Mouse (Mus musculus) adrenal gland, postnatal 0 days (tissue): Measurements from ENCODE around the gene Krtap19-2. TPM values are rescaled to one million over a fixed set of nuclear protein-coding genes. Genes with fewer than 3 reads are reported as not detected.

ENCODE experiments used
- polyA plus RNA-seq: library from polyadenylated mRNA; unstranded; fragments of >200 nt; fragmentation: Nextera tagmentation; extraction: Ambion mirVana; gene quantifications from 2 replicates; pipeline ENCODE4 v1.2.1, GENCODE M21; 2015

Gene Krtap19-2
- polyA plus RNA-seq = not detected in 2 replicates

GRCm38 (mm10) chr16:88874169-88874568, at the start of gene Krtap19-2:
TSS of gene Krtap19-2 (minus strand) at chr16:88874269.

GRCm38 (mm10) chr16:88896357-88896756, 22.3 kb upstream of the Krtap19-2 start, which contains the start of gene Krtap19-5:
TSS of gene Krtap19-5 (minus strand) at chr16:88896457.

GRCm38 (mm10) chr16:88884989-88885388, 10.9 kb upstream of the Krtap19-2 start, which contains the start of gene Krtap19-4:
TSS of gene Krtap19-4 (minus strand) at chr16:88885089.

GRCm38 (mm10) chr16:88877938-88878337, 3.9 kb upstream of the Krtap19-2 start, which contains the start of gene Krtap19-3:
TSS of gene Krtap19-3 (minus strand) at chr16:88878038.

GRCm38 (mm10) chr16:88869311-88869710, 4.8 kb downstream of the Krtap19-2 start, which contains the start of gene Krtap19-1:
TSS of gene Krtap19-1 (minus strand) at chr16:88869411.

GRCm38 (mm10) chr16:88826095-88826652, 47.9 kb downstream of the Krtap19-2 start, which contains the start of gene Krtap14:
TSS of gene Krtap14 (minus strand) at chr16:88826145.

Other genes with a start within 250 kb of the Krtap19-2 start
- gene 2310079G19Rik, start 246.6 kb downstream of the Krtap19-2 start, polyA plus RNA-seq = not detected in 2 replicates
- gene Krtap26-1, start 226.5 kb downstream of the Krtap19-2 start, polyA plus RNA-seq = not detected in 2 replicates
- not detected in 2 replicates for gene Krtap27-1, start 202.6 kb downstream of the Krtap19-2 start, polyA plus RNA-seq
- gene 2310061N02Rik, start 166.3 kb downstream of the Krtap19-2 start, polyA plus RNA-seq = not detected in 2 replicates
- not detected in 2 replicates for gene Krtap13-1, start 145.4 kb downstream of the Krtap19-2 start, polyA plus RNA-seq
- gene Krtap13, start 122.6 kb downstream of the Krtap19-2 start, polyA plus RNA-seq = not detected in 2 replicates
- gene 2310034C09Rik, start 115.4 kb downstream of the Krtap19-2 start, polyA plus RNA-seq = not detected in 2 replicates
- not detected in 2 replicates for gene 2310057N15Rik, start 100.1 kb downstream of the Krtap19-2 start, polyA plus RNA-seq
- not detected in 2 replicates for gene Gm5965, start 96.4 kb downstream of the Krtap19-2 start, polyA plus RNA-seq
- gene Gm20741, start 62.0 kb downstream of the Krtap19-2 start, polyA plus RNA-seq = not detected in 2 replicates
- gene Krtap15, start 54.1 kb downstream of the Krtap19-2 start, polyA plus RNA-seq = not detected in 2 replicates
- gene Krtap14, start 48.1 kb downstream of the Krtap19-2 start, polyA plus RNA-seq = not detected in 2 replicates
- gene Krtap19-1, start 4.9 kb downstream of the Krtap19-2 start, polyA plus RNA-seq = not detected in 2 replicates
- gene Krtap19-3, start 3.8 kb upstream of the Krtap19-2 start, polyA plus RNA-seq = not detected in 2 replicates
- gene Krtap19-4, start 10.8 kb upstream of the Krtap19-2 start, polyA plus RNA-seq = not detected in 2 replicates
- not detected in 2 replicates for gene Krtap19-5, start 22.2 kb upstream of the Krtap19-2 start, polyA plus RNA-seq
- not detected in 2 replicates for gene Krtap19-9b, start 58.0 kb upstream of the Krtap19-2 start, polyA plus RNA-seq
- gene Krtap16-3, start 88.6 kb upstream of the Krtap19-2 start, polyA plus RNA-seq = not detected in 2 replicates
- gene Krtap22-2, start 136.5 kb upstream of the Krtap19-2 start, polyA plus RNA-seq = not detected in 2 replicates
- not detected in 2 replicates for gene Gm10229, start 141.0 kb upstream of the Krtap19-2 start, polyA plus RNA-seq
- gene Krtap6-1, start 157.4 kb upstream of the Krtap19-2 start, polyA plus RNA-seq = not detected in 2 replicates
- not detected in 2 replicates for gene Gm10228, start 167.2 kb upstream of the Krtap19-2 start, polyA plus RNA-seq
- not detected in 2 replicates for gene Krtap6-5, start 173.6 kb upstream of the Krtap19-2 start, polyA plus RNA-seq
- gene 1110025L11Rik, start 189.7 kb upstream of the Krtap19-2 start, polyA plus RNA-seq = not detected in 2 replicates
- gene Krtap6-3, start 209.7 kb upstream of the Krtap19-2 start, polyA plus RNA-seq = not detected in 2 replicates